Mouse (Mus musculus): ENCODE measurements at regions not wholly inside any gene's neighbourhood (a gene's known extent, or its start where the extent isn't known, plus 50 kb on each side); places are given as distances from the start of the nearest gene placed in this dataset.
"Not testable (repeated sequence)": the region's sequence is repeated elsewhere in the genome, so short reads cannot be mapped to it uniquely, and the experiment has no call there.

- H3K9ac ChIP-seq: no peak overlapping the region
- peaks cover 8% of the 10 kb centered on the region; the same call in 1 of the 2 replicates for H3K4me1 ChIP-seq
- H3K4me2 ChIP-seq: no peak overlapping the region
- WGBS: 78% methylated on average over 6 of the region's 6 CpGs
- ATAC-seq (ENCODE audit: insufficient number of reproducible peaks, low FRiP score, low TSS enrichment, low read depth): no peak
- no peaks in the 10 kb centered on the region for H3K36me3 ChIP-seq
- no peaks in the 10 kb centered on the region for H3K9me3 ChIP-seq
- H3K4me3 ChIP-seq: no peak overlapping the region
- no peaks in the 10 kb centered on the region for H3K27me3 ChIP-seq
- H3K27ac ChIP-seq: no peak overlapping the region
Measured at GRCm38 (mm10) chr16:30712570-30712969, 113.0 kb downstream of the Fam43a start.

DNA sequence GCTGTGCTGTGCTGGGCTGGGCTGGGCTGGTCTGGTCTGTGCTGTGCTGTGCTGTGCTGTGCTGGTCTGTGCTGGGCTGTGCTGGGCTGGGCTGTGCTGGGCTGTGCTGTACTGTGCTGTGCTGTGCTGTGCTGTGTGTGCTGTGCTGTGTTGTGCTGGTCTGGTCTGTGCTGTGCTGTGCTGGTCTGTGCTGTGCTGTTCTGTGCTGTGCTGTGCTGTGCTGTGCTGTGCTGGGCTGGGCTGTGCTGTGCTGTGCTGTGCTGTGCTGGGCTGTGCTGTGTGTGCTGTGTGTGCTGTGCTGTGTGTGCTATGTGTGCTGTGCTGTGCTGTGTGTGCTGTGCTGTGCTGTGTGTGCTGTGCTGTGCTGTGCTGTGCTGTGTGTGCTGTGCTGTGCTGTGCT lies 118.1 kb downstream of the Fam43a start:
- not testable (repeated sequence) for H3K9me3 ChIP-seq; H3K4me2 ChIP-seq; H3K4me1 ChIP-seq; H3K27ac ChIP-seq; H3K36me3 ChIP-seq; ATAC-seq (ENCODE audit: insufficient number of reproducible peaks, low FRiP score, low TSS enrichment, low read depth); H3K4me3 ChIP-seq; H3K9ac ChIP-seq; H3K27me3 ChIP-seq

- no peak overlapping the region for H3K9ac ChIP-seq
- no peak for ATAC-seq (ENCODE audit: insufficient number of reproducible peaks, low FRiP score, low TSS enrichment, low read depth)
- no peaks in the 10 kb centered on the region for H3K27me3 ChIP-seq
- no peaks in the 10 kb centered on the region for H3K36me3 ChIP-seq
- 37% methylated on average over 6 of the region's 6 CpGs for WGBS
- H3K4me2 ChIP-seq: no peak overlapping the region
- H3K4me3 ChIP-seq: no peak overlapping the region
- peaks cover 5% of the 10 kb centered on the region; the same call in 1 of the 2 replicates for H3K4me1 ChIP-seq
- no peak overlapping the region for H3K27ac ChIP-seq
- H3K9me3 ChIP-seq: no peaks in the 10 kb centered on the region
Measured at GRCm38 (mm10) chr16:30720791-30721190, 121.3 kb downstream of the Fam43a start.

DNA sequence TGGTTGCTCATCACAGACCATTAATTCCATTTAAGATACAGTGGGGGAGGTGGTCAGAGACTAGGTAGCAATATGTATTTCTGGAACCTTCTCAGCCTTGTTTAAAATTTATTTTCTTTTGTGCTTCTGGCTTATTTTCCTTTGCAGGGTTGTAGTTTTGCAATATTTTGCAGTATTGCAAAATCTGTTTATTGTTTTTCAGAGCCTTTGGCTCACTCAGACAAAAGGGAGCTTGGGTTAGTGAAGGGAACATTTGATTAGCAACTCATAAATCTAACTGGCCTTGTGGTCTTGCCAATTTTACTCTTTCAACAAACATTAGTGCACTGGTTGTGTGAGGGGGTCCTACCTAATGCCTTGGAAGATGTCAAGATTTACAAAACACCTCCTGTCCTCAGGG lies 121.7 kb downstream of the Fam43a start:
- H3K27ac ChIP-seq: no peak overlapping the region
- H3K4me3 ChIP-seq: no peak overlapping the region
- no peak overlapping the region for H3K4me2 ChIP-seq
- H3K27me3 ChIP-seq: no peaks in the 10 kb centered on the region
- H3K36me3 ChIP-seq: no peaks in the 10 kb centered on the region
- peaks cover 5% of the 10 kb centered on the region; the same call in 1 of the 2 replicates for H3K4me1 ChIP-seq
- no peak overlapping the region for H3K9ac ChIP-seq
- no peak for ATAC-seq (ENCODE audit: insufficient number of reproducible peaks, low FRiP score, low TSS enrichment, low read depth)
- H3K9me3 ChIP-seq: no peaks in the 10 kb centered on the region

DNA sequence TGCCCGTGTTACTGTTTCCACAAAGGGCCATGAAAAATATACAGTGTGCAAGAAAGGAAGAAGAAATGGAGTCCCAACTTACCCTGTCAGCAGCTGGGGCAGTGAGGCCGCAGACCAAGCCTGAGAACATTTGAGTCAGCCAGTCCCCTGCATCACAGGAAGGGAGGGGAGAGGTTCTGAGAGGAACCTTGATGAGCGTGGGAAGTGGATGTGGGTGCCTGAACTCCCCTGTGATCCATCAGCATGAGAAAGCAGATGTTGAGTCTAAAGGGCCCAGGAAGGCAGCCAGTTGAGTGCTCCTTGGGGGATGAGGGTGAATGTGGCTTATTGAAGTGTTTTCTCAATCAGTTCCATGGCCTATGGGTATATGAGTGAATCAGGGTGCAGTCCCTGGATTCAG lies 122.8 kb downstream of the Fam43a start:
- Histone ChIP-seq H3K4me3 (no peak overlapping the region), H3K4me2 (no peak overlapping the region), H3K27ac (no peak overlapping the region), H3K27me3 (no peaks in the 10 kb centered on the region), H3K9me3 (no peaks in the 10 kb centered on the region), H3K9ac (no peak overlapping the region), H3K36me3 (no peaks in the 10 kb centered on the region), H3K4me1 (peaks cover 5% of the 10 kb centered on the region; the same call in 1 of the 2 replicates)
- no peak for ATAC-seq (ENCODE audit: insufficient number of reproducible peaks, low FRiP score, low TSS enrichment, low read depth)
- WGBS: 77% methylated on average over 3 of the region's 3 CpGs

GRCm38 (mm10) chr16:30724591-30724990 lies 125.1 kb downstream of the Fam43a start:
- H3K27ac ChIP-seq: no peak overlapping the region
- no peak overlapping the region for H3K4me2 ChIP-seq
- H3K9ac ChIP-seq: no peak overlapping the region
- no peaks in the 10 kb centered on the region for H3K9me3 ChIP-seq
- ATAC-seq (ENCODE audit: insufficient number of reproducible peaks, low FRiP score, low TSS enrichment, low read depth): no peak
- no peaks in the 10 kb centered on the region for H3K27me3 ChIP-seq
- 40% methylated on average over 1 of the region's 1 CpGs for WGBS
- peaks cover 5% of the 10 kb centered on the region; the same call in 1 of the 2 replicates for H3K4me1 ChIP-seq
- no peaks in the 10 kb centered on the region for H3K36me3 ChIP-seq
- H3K4me3 ChIP-seq: no peak overlapping the region

DNA sequence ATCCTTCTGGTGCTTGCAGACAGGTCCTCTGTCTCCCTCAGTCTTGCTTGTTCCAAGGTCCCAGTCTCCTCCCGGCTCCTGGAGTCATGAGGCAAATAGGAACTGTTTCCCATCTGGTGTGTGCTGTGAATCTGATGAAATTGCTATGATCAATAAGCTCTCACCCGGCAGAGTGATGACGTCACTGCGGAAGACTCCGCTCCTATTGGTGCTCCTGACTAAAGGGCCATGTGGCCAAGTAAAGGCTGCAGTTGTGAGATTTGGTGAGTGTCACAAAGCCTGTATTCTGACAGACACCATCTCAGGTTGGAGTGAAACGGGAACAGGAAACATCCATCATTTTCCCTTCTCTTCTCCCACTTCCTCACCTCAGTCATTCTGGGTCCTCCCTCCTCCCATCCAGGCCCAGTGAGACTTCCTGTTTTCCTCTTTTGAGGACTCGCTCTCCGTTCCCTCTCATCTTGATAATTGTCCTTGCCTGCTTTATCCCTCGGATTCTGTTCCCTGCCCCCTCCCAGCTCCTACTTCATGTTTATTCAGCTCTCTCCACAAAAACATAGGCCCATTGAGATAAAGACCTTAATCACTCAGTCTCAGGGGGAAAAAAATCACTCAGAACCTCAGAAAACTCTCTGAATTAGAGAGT lies 133.4 kb downstream of the Fam43a start:
- ATAC-seq (ENCODE audit: insufficient number of reproducible peaks, low FRiP score, low TSS enrichment, low read depth): no peak
- H3K27ac ChIP-seq: no peak overlapping the region
- WGBS: 53% methylated on average over 9 of the region's 9 CpGs
- H3K9ac ChIP-seq: no peak overlapping the region
- H3K36me3 ChIP-seq: no peaks in the 10 kb centered on the region
- H3K4me2 ChIP-seq: no peak overlapping the region
- peaks cover 28% of the 10 kb centered on the region for H3K4me1 ChIP-seq
- H3K9me3 ChIP-seq: no peaks in the 10 kb centered on the region
- H3K27me3 ChIP-seq: no peaks in the 10 kb centered on the region
- no peak overlapping the region for H3K4me3 ChIP-seq

- Histone ChIP-seq H3K36me3 (no peaks in the 10 kb centered on the region), H3K4me3 (no peak overlapping the region), H3K27ac (no peak overlapping the region), H3K9me3 (no peaks in the 10 kb centered on the region), H3K4me2 (no peak overlapping the region), H3K9ac (no peak overlapping the region), H3K27me3 (no peaks in the 10 kb centered on the region), H3K4me1 (peaks cover 28% of the 10 kb centered on the region)
- no peak for ATAC-seq (ENCODE audit: insufficient number of reproducible peaks, low FRiP score, low TSS enrichment, low read depth)
- WGBS: 40% methylated on average over 11 of the region's 11 CpGs
Measured at GRCm38 (mm10) chr16:30733478-30733877, 134.0 kb downstream of the Fam43a start.

DNA sequence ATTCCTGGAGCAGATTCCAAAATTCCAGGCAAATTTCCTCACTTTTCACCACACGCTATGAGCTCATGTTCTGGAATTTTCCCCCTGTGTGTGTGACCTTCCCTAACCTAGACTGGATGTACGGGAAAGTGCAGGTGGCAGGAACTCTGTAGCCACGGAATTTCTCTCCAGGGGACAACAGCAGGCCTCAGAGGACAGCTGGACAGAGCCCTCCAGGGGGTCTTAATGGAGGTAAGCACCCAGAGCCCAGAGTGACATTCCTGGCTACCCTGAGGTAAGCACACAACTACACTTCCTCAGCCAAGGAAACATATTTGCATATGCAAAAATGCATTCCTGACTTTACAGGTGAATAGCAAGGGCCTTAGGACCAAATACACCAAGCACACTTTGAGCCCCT lies 135.8 kb downstream of the Fam43a start:
- H3K27ac ChIP-seq: no peak overlapping the region
- no peaks in the 10 kb centered on the region for H3K27me3 ChIP-seq
- H3K4me3 ChIP-seq: no peak overlapping the region
- peaks cover 28% of the 10 kb centered on the region for H3K4me1 ChIP-seq
- WGBS: 29% methylated on average over 3 of the region's 3 CpGs
- no peak for ATAC-seq (ENCODE audit: insufficient number of reproducible peaks, low FRiP score, low TSS enrichment, low read depth)
- H3K36me3 ChIP-seq: no peaks in the 10 kb centered on the region
- no peak overlapping the region for H3K4me2 ChIP-seq
- H3K9ac ChIP-seq: no peak overlapping the region
- H3K9me3 ChIP-seq: no peaks in the 10 kb centered on the region

GRCm38 (mm10) chr16:30735969-30736368 lies 136.4 kb downstream of the Fam43a start:
- 43% methylated on average over 7 of the region's 7 CpGs for WGBS
- Histone ChIP-seq H3K9ac (no peak overlapping the region), H3K4me1 (peaks cover 28% of the 10 kb centered on the region), H3K9me3 (no peaks in the 10 kb centered on the region), H3K36me3 (no peaks in the 10 kb centered on the region), H3K4me3 (no peak overlapping the region), H3K27me3 (no peaks in the 10 kb centered on the region), H3K4me2 (no peak overlapping the region), H3K27ac (no peak overlapping the region)
- ATAC-seq (ENCODE audit: insufficient number of reproducible peaks, low FRiP score, low TSS enrichment, low read depth): no peak

DNA sequence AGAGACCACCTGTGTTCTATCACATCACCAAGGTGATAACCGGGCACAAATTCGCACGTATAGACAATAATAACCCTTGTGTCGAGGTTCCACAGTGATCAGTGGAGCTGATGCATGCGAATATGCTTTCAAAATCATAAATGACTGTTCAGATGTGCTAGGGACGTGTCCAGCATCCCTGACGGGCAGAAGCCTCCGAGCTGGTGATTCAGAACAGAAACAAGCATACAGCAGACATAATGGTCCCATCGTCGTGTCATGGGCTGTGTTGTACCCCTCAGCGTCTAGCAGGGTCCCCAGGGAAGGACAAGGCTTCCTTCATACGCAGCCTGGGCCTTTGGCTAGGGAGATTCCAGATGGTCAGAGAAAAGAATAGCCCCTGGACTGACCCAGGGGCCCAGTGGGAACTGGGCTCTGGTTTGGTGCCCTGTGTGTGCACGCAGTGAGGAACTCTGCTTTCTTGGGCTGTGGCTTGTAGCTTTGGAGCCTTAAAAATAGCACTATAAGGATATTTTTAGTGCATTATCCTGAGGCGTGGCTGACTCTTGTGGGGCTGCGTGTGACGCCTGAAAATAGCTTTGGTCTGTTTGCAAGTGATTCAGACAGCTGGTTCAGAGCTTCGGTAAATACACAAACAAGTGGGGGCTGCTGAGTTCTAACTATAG lies 137.3 kb downstream of the Fam43a start:
- no peaks in the 10 kb centered on the region for H3K27me3 ChIP-seq
- H3K27ac ChIP-seq: peak overlapping the region; percentile 57; the same call in 1 of the 2 replicates
- no peak overlapping the region for H3K4me3 ChIP-seq
- H3K4me1 ChIP-seq: peaks cover 28% of the 10 kb centered on the region
- H3K9ac ChIP-seq: no peak overlapping the region
- no peak overlapping the region for H3K4me2 ChIP-seq
- H3K9me3 ChIP-seq: no peaks in the 10 kb centered on the region
- peak; percentile 72 for ATAC-seq (ENCODE audit: insufficient number of reproducible peaks, low FRiP score, low TSS enrichment, low read depth)
- WGBS: 47% methylated on average over 17 of the region's 17 CpGs
- no peaks in the 10 kb centered on the region for H3K36me3 ChIP-seq

DNA sequence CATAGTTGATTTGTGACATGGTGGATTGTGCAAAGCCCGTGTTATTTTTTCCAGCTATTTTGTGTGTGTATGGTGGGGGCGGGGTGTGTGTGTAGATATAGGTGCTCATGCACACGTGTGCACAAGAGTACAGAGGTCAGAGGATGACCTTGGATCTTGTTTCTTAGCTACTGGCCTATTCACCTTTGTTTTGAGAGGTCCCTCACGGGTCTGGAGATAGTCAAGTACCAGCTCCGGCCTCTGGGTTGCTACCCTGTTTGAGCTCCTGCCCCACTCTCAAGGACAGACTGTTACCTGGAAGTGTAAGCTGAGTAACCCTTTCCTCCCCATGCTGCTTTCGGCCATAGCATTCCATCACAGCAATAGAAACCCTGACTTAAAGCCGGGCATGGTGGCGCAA lies 138.0 kb downstream of the Fam43a start:
- no peak for ATAC-seq (ENCODE audit: insufficient number of reproducible peaks, low FRiP score, low TSS enrichment, low read depth)
- no peak overlapping the region for H3K4me3 ChIP-seq
- H3K27ac ChIP-seq: no peak overlapping the region
- 75% methylated on average over 8 of the region's 8 CpGs for WGBS
- no peaks in the 10 kb centered on the region for H3K27me3 ChIP-seq
- H3K9me3 ChIP-seq: no peaks in the 10 kb centered on the region
- no peak overlapping the region for H3K9ac ChIP-seq
- no peaks in the 10 kb centered on the region for H3K36me3 ChIP-seq
- peaks cover 28% of the 10 kb centered on the region for H3K4me1 ChIP-seq
- H3K4me2 ChIP-seq: no peak overlapping the region

Data from limb, embryonic 15.5 days (tissue).